9 mouse cellular contexts compared by ENCODE assay signal in the genomic region with DNA sequence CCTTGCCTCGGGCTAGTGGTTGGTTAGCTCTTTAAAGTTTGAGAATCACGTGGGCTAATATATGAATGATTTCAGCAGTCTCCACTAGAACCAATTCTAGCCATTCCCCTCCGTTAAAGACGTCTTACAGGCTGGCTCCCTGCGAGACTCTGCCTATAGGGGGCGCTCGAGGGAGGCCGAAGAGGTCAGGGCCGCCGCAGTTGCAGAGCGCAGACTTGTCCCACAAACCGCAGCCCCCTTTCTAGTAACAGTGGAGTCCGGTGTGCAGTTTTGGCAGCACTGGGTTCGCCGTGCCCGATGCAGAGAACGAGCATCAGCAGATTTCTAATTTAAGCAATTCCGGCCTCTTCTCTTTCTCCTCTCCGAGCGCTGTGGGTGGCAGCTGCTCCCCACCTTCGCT. TPM values are rescaled to one million over a fixed set of nuclear protein-coding genes. Genes with fewer than 3 reads are reported as not detected.
A peak's percentile ranks its signal among the peaks of the same experiment; 100 is the strongest.
DNase-seq lines count a peak whose midpoint lies in the region; ATAC-seq and TF ChIP-seq lines count a peak whose summit lies in the region.
"Had no signal": no experiment of that assay in that cellular context is flagged by ENCODE, and none has a peak within 500 bp of the region (broad histone marks: within the 10 kb centered on the region; RNA-seq: fewer than 3 reads in every experiment).

No protein-coding gene starts in this region.

- no peak overlapping the region for H3K27ac ChIP-seq in embryonic facial prominence, embryonic 12.5 days
- H3K27ac ChIP-seq in heart, embryonic 13.5 days (replicated peaks): no peak overlapping the region
- H3K27ac ChIP-seq in kidney, embryonic 16.5 days (ENCODE audit: low read length): no peak overlapping the region
- H3K27ac ChIP-seq in neural tube, embryonic 14.5 days (ENCODE audit: low read depth, low read length): no peak overlapping the region
- H3K27ac ChIP-seq in thymus, adult 2 months (ENCODE audit: control insufficient read depth, insufficient read depth, low read length): no peak overlapping the region

- no peaks in the 10 kb centered on the region for H3K36me3 ChIP-seq in embryonic facial prominence, embryonic 12.5 days
- H3K36me3 ChIP-seq in heart, embryonic 13.5 days: no peaks in the 10 kb centered on the region
- no peaks in the 10 kb centered on the region for H3K36me3 ChIP-seq in kidney, embryonic 16.5 days (ENCODE audit: insufficient read depth, low read length)
- no peaks in the 10 kb centered on the region for H3K36me3 ChIP-seq in neural tube, embryonic 14.5 days (ENCODE audit: control insufficient read depth, insufficient read depth, low read length)
- H3K36me3 ChIP-seq in thymus, adult 2 months (ENCODE audit: control insufficient read depth, insufficient read depth, low read length): no peaks in the 10 kb centered on the region

- TF ChIP-seq CTCF in lung, adult 2 months (IDR thresholded peaks at IDR 0.05; ENCODE audit: insufficient read depth, low read length): peak; percentile 33; the same call in 1 of the 2 replicates
- TF ChIP-seq CTCF in thymus, adult 2 months (IDR thresholded peaks at IDR 0.05; ENCODE audit: borderline replicate concordance, control insufficient read depth, extremely low read depth, insufficient read depth, low read length, poor library complexity): peak; percentile 87

- H3K4me1 ChIP-seq in embryonic facial prominence, embryonic 12.5 days: 0 out of 2 replicates have a peak, but pooled peaks cover 8% of the 10 kb centered on the region
- H3K4me1 ChIP-seq in heart, embryonic 13.5 days: peaks cover 19% of the 10 kb centered on the region
- H3K4me1 ChIP-seq in kidney, embryonic 16.5 days (ENCODE audit: insufficient read depth, low read length): peaks cover 17% of the 10 kb centered on the region
- no peaks in the 10 kb centered on the region for H3K4me1 ChIP-seq in lung, adult 2 months (ENCODE audit: control insufficient read depth, insufficient read depth, low read length)
- peaks cover 5% of the 10 kb centered on the region; the same call in 1 of the 2 replicates for H3K4me1 ChIP-seq in neural tube, embryonic 14.5 days (ENCODE audit: control insufficient read depth, insufficient read depth, low read length)
- peaks cover 17% of the 10 kb centered on the region for H3K4me1 ChIP-seq in thymus, adult 2 months (replicated peaks; ENCODE audit: control insufficient read depth, insufficient read depth, low read length)

- no peak overlapping the region for H3K4me3 ChIP-seq in embryonic facial prominence, embryonic 12.5 days
- peak overlapping the region; percentile 42 for H3K4me3 ChIP-seq in heart, embryonic 13.5 days
- H3K4me3 ChIP-seq in kidney, embryonic 16.5 days (ENCODE audit: low read length): peak overlapping the region; percentile 32
- H3K4me3 ChIP-seq in lung, adult 2 months (replicated peaks; ENCODE audit: extremely low read depth, low read depth, low read length): peak overlapping the region; percentile 31
- no peak overlapping the region for H3K4me3 ChIP-seq in neural tube, embryonic 14.5 days (ENCODE audit: low read depth, low read length)
- H3K4me3 ChIP-seq in thymus, adult 2 months (ENCODE audit: control insufficient read depth, insufficient read depth, low read length): peak overlapping the region; percentile 49
- H3K4me3 ChIP-seq: myocyte had no signal

- no peaks in the 10 kb centered on the region for H3K27me3 ChIP-seq in embryonic facial prominence, embryonic 12.5 days
- H3K27me3 ChIP-seq in heart, embryonic 13.5 days (replicated peaks): peaks cover 24% of the 10 kb centered on the region
- H3K27me3 ChIP-seq in kidney, embryonic 16.5 days (ENCODE audit: insufficient read depth, low read length): no peaks in the 10 kb centered on the region
- H3K27me3 ChIP-seq in neural tube, embryonic 14.5 days (ENCODE audit: control insufficient read depth, insufficient read depth, low read length): no peaks in the 10 kb centered on the region
- H3K27me3 ChIP-seq in thymus, adult 2 months (ENCODE audit: control insufficient read depth, insufficient read depth, low read length): no peaks in the 10 kb centered on the region

- no peak for TF ChIP-seq POLR2A in lung, adult 2 months (IDR thresholded peaks at IDR 0.05; ENCODE audit: borderline replicate concordance, extremely low read depth, low read depth, low read length)
- no peak for TF ChIP-seq POLR2A in thymus, adult 2 months (IDR thresholded peaks at IDR 0.05; ENCODE audit: control insufficient read depth, extremely low read depth, insufficient read depth, low read length, poor library complexity)

- no peaks in the 10 kb centered on the region for H3K9me3 ChIP-seq in embryonic facial prominence, embryonic 12.5 days
- no peaks in the 10 kb centered on the region for H3K9me3 ChIP-seq in heart, embryonic 13.5 days
- no peaks in the 10 kb centered on the region for H3K9me3 ChIP-seq in kidney, embryonic 16.5 days (ENCODE audit: low read length)
- no peaks in the 10 kb centered on the region for H3K9me3 ChIP-seq in neural tube, embryonic 14.5 days (ENCODE audit: control insufficient read depth, low read length)

- ATAC-seq in embryonic facial prominence, embryonic 12.5 days (ENCODE audit: insufficient number of reproducible peaks, insufficient read depth, low FRiP score, low TSS enrichment): no peak
- ATAC-seq in heart, embryonic 13.5 days (ENCODE audit: extremely low read depth, insufficient number of reproducible peaks, low FRiP score, low TSS enrichment): no peak
- no peak; the same call in 1 of the 2 replicates for ATAC-seq in kidney, embryonic 16.5 days (ENCODE audit: low FRiP score, low TSS enrichment)
- no peak for ATAC-seq in neural tube, embryonic 14.5 days (ENCODE audit: low read depth)

- H3K9ac ChIP-seq in embryonic facial prominence, embryonic 12.5 days: no peak overlapping the region
- peak overlapping the region; percentile 62 for H3K9ac ChIP-seq in heart, embryonic 13.5 days
- H3K9ac ChIP-seq in kidney, embryonic 16.5 days (replicated peaks; ENCODE audit: low read length): 0 out of 2 replicates have a peak overlapping the region, but pooled peaks have one; percentile 20
- no peak overlapping the region for H3K9ac ChIP-seq in neural tube, embryonic 14.5 days (replicated peaks; ENCODE audit: low read depth, low read length)

- peak overlapping the region; percentile 41 for H3K4me2 ChIP-seq in embryonic facial prominence, embryonic 12.5 days (replicated peaks)
- peak overlapping the region; percentile 67 for H3K4me2 ChIP-seq in heart, embryonic 13.5 days
- H3K4me2 ChIP-seq in kidney, embryonic 16.5 days (replicated peaks; ENCODE audit: low read depth, low read length): peak overlapping the region; percentile 44
- H3K4me2 ChIP-seq in neural tube, embryonic 14.5 days (ENCODE audit: low read depth, low read length): peak overlapping the region; percentile 36

- DNase-seq in 3T3-L1 (ENCODE audit: low read depth, low spot score): peak; percentile 91
- peak; percentile 86 for DNase-seq in adrenal gland, postnatal 14 days
- DNase-seq in lung, adult 2 months: peak; percentile 76
- peak; percentile 80 for DNase-seq in thymus, adult 2 months

- WGBS in embryonic facial prominence, embryonic 12.5 days: 10% methylated on average over 21 of the region's 21 CpGs
- 10% methylated on average over 21 of the region's 21 CpGs for WGBS in heart, embryonic 13.5 days
- WGBS in kidney, embryonic 16.5 days: 9% methylated on average over 21 of the region's 21 CpGs
- 10% methylated on average over 21 of the region's 21 CpGs for WGBS in lung, adult 2 months
- 10% methylated on average over 21 of the region's 21 CpGs for WGBS in neural tube, embryonic 14.5 days
- 13% methylated on average over 21 of the region's 21 CpGs for WGBS in thymus, adult 2 months

RNA-seq across cellular contexts. Expression of a gene that starts 52.6 kb away (rescaled TPM):
- total RNA-seq in adrenal gland, postnatal 14 days (2021): 76.0 and 87.9 TPM in 2 replicates
- polyA plus RNA-seq in embryonic facial prominence, embryonic 12.5 days (2016; fragmentation: Nextera tagmentation; extraction: Ambion mirVana): 210 and 213 TPM in 2 replicates
- 76.7 and 91.9 TPM in 2 replicates for polyA plus RNA-seq in heart, embryonic 13.5 days (2015; fragmentation: Nextera tagmentation; extraction: Ambion mirVana)
- polyA plus RNA-seq in kidney, embryonic 16.5 days (2015; fragmentation: Nextera tagmentation; extraction: Ambion mirVana): 151 and 171 TPM in 2 replicates
- 51.7 and 57.9 TPM in 2 replicates for polyA plus RNA-seq in lung, adult 2 months (2012; rRNA removed)
- polyA plus RNA-seq in neural tube, embryonic 14.5 days (2014; fragmentation: Nextera tagmentation; extraction: Ambion mirVana): 180 and 203 TPM in 2 replicates
- polyA plus RNA-seq in thymus, adult 2 months (2012; rRNA removed): 171 and 218 TPM in 2 replicates

Comparison
In these comparisons a context has a peak if more than half of its experiments do, and no peak if none do; other contexts are left out.
1. H3K4me3 ChIP-seq: peak in heart, embryonic 13.5 days (single experiment), kidney, embryonic 16.5 days (single experiment), lung, adult 2 months (single experiment) and thymus, adult 2 months (single experiment); none in embryonic facial prominence, embryonic 12.5 days (single experiment) and neural tube, embryonic 14.5 days (single experiment).
2. H3K9ac ChIP-seq: peak in heart, embryonic 13.5 days (single experiment) and kidney, embryonic 16.5 days (single experiment); none in embryonic facial prominence, embryonic 12.5 days (single experiment) and neural tube, embryonic 14.5 days (single experiment).
3. Peak in every context shown above with its lines, with median percentiles within 50 percentile points of each other: DNase-seq and H3K4me2 ChIP-seq.